Mouse (Mus musculus) myocyte (in vitro differentiated cells): ENCODE data around the gene Tmod3.

Source experiments
- CEBPB ChIP-seq: IDR thresholded peaks from 2 replicates; pipeline ENCODE4 v1.6.1; 2011; ENCODE audit warnings: mild to moderate bottlenecking, moderate library complexity; ENCODE audit not compliant: poor library complexity, insufficient read depth, severe bottlenecking
- E2F4 ChIP-seq: IDR thresholded peaks from one replicate; pipeline ENCODE4 v1.6.1; 2011; ENCODE audit warnings: mild to moderate bottlenecking, control low read depth, moderate library complexity; ENCODE audit not compliant: insufficient read depth
- MAX ChIP-seq: IDR thresholded peaks from one replicate; pipeline ENCODE4 v1.6.1; 2011; ENCODE audit warnings: low read depth, mild to moderate bottlenecking, control low read depth
- MYOD1 ChIP-seq, 3 experiments: IDR thresholded peaks; one replicate each; pipeline ENCODE4 v1.6.1; 2011; ENCODE audit warnings: control low read depth in 2 of 3, low read depth in 2 of 3, mild to moderate bottlenecking in 2 of 3, moderate library complexity in 1 of 3; ENCODE audit not compliant: insufficient read length in 2 of 3, control insufficient read depth in 1 of 3
- MYOG ChIP-seq, 3 experiments: IDR thresholded peaks; one replicate each; pipeline ENCODE4 v1.6.1; 2011; ENCODE audit warnings: control low read depth in 2 of 3, low read depth in 2 of 3, mild to moderate bottlenecking in 2 of 3; ENCODE audit not compliant: insufficient read length in 2 of 3, control insufficient read depth in 1 of 3, insufficient read depth in 1 of 3
- POLR2A ChIP-seq: IDR thresholded peaks from one replicate; pipeline ENCODE4 v1.6.1; 2011; ENCODE audit warnings: low read depth, mild to moderate bottlenecking, control low read depth, moderate library complexity; ENCODE audit not compliant: insufficient read length
- POLR2AphosphoS2 ChIP-seq: IDR thresholded peaks from one replicate; pipeline ENCODE4 v1.6.1; 2011; ENCODE audit warnings: low read depth, control low read depth; ENCODE audit not compliant: insufficient read length
- REST ChIP-seq: IDR thresholded peaks from one replicate; pipeline ENCODE4 v1.6.1; 2011; ENCODE audit warnings: mild to moderate bottlenecking, control low read depth, moderate library complexity; ENCODE audit not compliant: insufficient read depth, insufficient read length
- SRF ChIP-seq: IDR thresholded peaks from one replicate; pipeline ENCODE4 v1.6.1; 2011; ENCODE audit warnings: low read depth; ENCODE audit not compliant: control insufficient read depth, insufficient read length
- TCF12 ChIP-seq: IDR thresholded peaks from one replicate; pipeline ENCODE4 v1.6.1; 2011; ENCODE audit warnings: mild to moderate bottlenecking, control low read depth; ENCODE audit not compliant: poor library complexity, insufficient read depth, severe bottlenecking
- TCF3 ChIP-seq: IDR thresholded peaks from one replicate; pipeline ENCODE4 v1.6.1; 2011; ENCODE audit warnings: low read depth, control low read depth; ENCODE audit not compliant: insufficient read length
- USF1 ChIP-seq: IDR thresholded peaks from one replicate; pipeline ENCODE4 v1.6.1; 2011; ENCODE audit warnings: low read depth, mild to moderate bottlenecking, control low read depth, moderate library complexity

DNA sequence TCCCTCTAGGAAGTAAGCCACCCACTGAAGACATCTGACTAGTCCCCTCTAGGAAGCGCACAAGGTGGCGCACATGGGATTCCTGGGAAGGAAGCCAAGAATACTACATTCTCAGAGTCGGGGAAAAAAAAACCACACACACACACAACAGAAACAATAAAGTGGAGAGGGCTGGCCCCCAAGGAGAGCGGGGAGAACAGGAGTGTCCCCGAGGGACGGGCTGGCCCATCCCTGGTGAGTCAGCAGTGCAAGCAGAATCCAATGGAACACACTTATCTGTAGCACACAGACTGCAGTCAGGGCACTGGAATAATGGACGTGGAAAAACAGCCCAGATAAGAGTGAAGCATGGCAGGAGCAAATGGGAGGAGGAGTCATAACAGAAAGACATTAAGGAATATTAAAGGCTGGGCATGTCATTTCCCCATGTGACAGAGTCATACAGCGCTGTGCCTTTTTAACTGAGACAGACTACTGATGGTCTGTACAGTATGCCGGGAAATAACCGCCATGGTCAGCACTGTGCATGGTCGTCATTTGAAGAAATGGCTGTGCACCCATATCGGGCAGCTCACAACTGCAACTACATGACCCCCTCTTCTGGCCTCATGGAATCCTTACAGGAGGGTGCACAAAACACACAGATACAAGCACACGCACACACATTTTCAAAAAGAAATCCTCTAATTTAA is 31.9 kb downstream of the Tmod3 start:
- TF ChIP-seq POLR2A, result no peak
- TF ChIP-seq POLR2AphosphoS2, result no peak
- TF ChIP-seq E2F4, result no peak
- no peak for TF ChIP-seq USF1
- no peak for TF ChIP-seq CEBPB
- no peak for TF ChIP-seq TCF3
- TF ChIP-seq TCF12, result no peak
- TF ChIP-seq SRF, result no peak
- no peak for TF ChIP-seq MAX
- TF ChIP-seq MYOD1 (IDR thresholded peaks at IDR 0.05; ENCODE audit: control insufficient read depth in 1 of 3, insufficient read length in 2 of 3, low read depth in 2 of 3), result no peak
- TF ChIP-seq MYOG (IDR thresholded peaks at IDR 0.05; ENCODE audit: control insufficient read depth in 1 of 3, insufficient read depth in 1 of 3, insufficient read length in 2 of 3, low read depth in 2 of 3), result no peak
- TF ChIP-seq REST, result no peak
